Mouse (Mus musculus) intestine, embryonic 14.5 days (tissue): ENCODE measurements around the gene Nlrx1. TPM values are rescaled to one million over a fixed set of nuclear protein-coding genes. Genes with fewer than 3 reads are reported as not detected.

Source experiments
- ATAC-seq: fragments of 200-750 bp; cut with Nextera tagmentation; replicated peaks from 2 replicates; pipeline ENCODE4 v1.8.0; 2017; ENCODE audit warnings: low read depth, moderate number of reproducible peaks, moderate TSS enrichment, moderate library complexity; ENCODE audit not compliant: low FRiP score, low TSS enrichment
- DNase-seq: peaks from one replicate; pipeline ENCODE4 v3.0.0-alpha.2; 2018; ENCODE audit warnings: low spot score
- H3K27ac ChIP-seq: fragments of 300-500 bp; sonication (generic); 2 replicates; pipeline ENCODE4 v1.5.1; 2014; ENCODE audit warnings: low read depth, mild to moderate bottlenecking, control low read depth
- H3K27me3 ChIP-seq: fragments of 300-500 bp; sonication (generic); replicated peaks from 2 replicates; pipeline ENCODE4 v1.6.1; 2014; ENCODE audit warnings: low read length, control low read depth; ENCODE audit not compliant: control insufficient read depth, insufficient read depth
- H3K36me3 ChIP-seq: fragments of 300-500 bp; sonication (generic); 2 replicates; pipeline ENCODE4 v1.6.1; 2014; ENCODE audit warnings: low read length, control low read depth; ENCODE audit not compliant: control insufficient read depth, insufficient read depth
- H3K4me1 ChIP-seq: fragments of 300-500 bp; sonication (generic); replicated peaks from 2 replicates; pipeline ENCODE4 v1.6.1; 2014; ENCODE audit warnings: low read length, control low read depth, mixed read lengths; ENCODE audit not compliant: control insufficient read depth, insufficient read depth
- H3K4me2 ChIP-seq: fragments of 300-500 bp; sonication (generic); 2 replicates; pipeline ENCODE4 v1.6.1; 2014; ENCODE audit warnings: low read length
- H3K4me3 ChIP-seq: fragments of 300-500 bp; sonication (generic); 2 replicates; pipeline ENCODE4 v1.5.1; 2014; ENCODE audit warnings: low read depth, low read length, control low read depth, mixed read lengths
- H3K9ac ChIP-seq: fragments of 300-500 bp; sonication (generic); 2 replicates; pipeline ENCODE4 v1.6.1; 2014; ENCODE audit warnings: mild to moderate bottlenecking, low read length
- H3K9me3 ChIP-seq: fragments of 300-500 bp; sonication (generic); 2 replicates; pipeline ENCODE4 v1.6.1; 2016; ENCODE audit warnings: low read length, control low read depth; ENCODE audit not compliant: control insufficient read depth
- WGBS: fragments of 180-500 bp; shearing (Covaris S2); extraction: QIAGEN DNeasy Blood & Tissue Kit; methylation state at CpG from one replicate; pipeline ENCODE4 v1.1.7; 2014; 5-methylcytosine and 5-hydroxymethylcytosine counted together
- polyA plus RNA-seq: library from polyadenylated mRNA; unstranded; fragments of >200 nt; fragmentation: Nextera tagmentation; extraction: Ambion mirVana; gene quantifications from 2 replicates; pipeline ENCODE4 v1.2.1, GENCODE M21; 2014

Gene Nlrx1
- polyA plus RNA-seq, 1 experiment from 2014 or later, result 7.0 TPM

- ATAC-seq (no peak), DNase-seq (no peak)
- Histone ChIP-seq H3K36me3 (no peaks in the 10 kb centered on the region), H3K4me2 (no peak overlapping the region), H3K4me1 (0 out of 2 replicates have a peak, but pooled peaks cover 2% of the 10 kb centered on the region), H3K9ac (no peak overlapping the region), H3K9me3 (no peaks in the 10 kb centered on the region), H3K27ac (no peak overlapping the region), H3K27me3 (no peaks in the 10 kb centered on the region), H3K4me3 (no peak overlapping the region)
- WGBS, result 82% methylated on average over 14 of the region's 14 CpGs
Measured at GRCm38 (mm10) chr9:44261388-44261787, 7.0 kb downstream of the Nlrx1 start.

- H3K4me1 ChIP-seq, result peaks cover 7% of the 10 kb centered on the region; the same call in 1 of the 2 replicates
- 77% methylated on average over 10 of the region's 10 CpGs for WGBS
- H3K9ac ChIP-seq, result no peak overlapping the region
- H3K4me3 ChIP-seq, result no peak overlapping the region
- no peak overlapping the region for H3K27ac ChIP-seq
- no peaks in the 10 kb centered on the region for H3K9me3 ChIP-seq
- no peaks in the 10 kb centered on the region for H3K36me3 ChIP-seq
- ATAC-seq, result no peak
- no peaks in the 10 kb centered on the region for H3K27me3 ChIP-seq
- H3K4me2 ChIP-seq, result no peak overlapping the region
- DNase-seq, result no peak
Measured at GRCm38 (mm10) chr9:44259014-44259413, 9.4 kb downstream of the Nlrx1 start.

DNA sequence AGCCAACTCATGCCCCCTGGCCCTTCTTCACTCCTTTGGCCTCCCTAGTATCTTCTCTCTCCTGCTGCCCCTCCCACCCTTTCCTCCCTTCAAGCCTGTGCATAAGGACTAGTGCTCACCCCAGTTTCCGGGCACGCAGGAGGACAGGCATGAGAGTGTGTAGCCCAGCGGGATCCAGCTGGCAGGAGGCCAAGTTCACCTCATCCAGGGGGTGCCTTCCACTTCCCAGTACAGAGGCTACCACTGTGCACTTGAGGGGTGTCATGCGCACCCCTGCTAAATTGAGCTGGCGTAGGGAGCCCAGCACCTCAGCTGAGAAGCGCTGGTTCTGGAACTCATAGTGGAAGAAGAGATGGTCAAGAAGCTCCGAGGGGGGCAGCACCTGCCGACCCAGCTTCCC, 12.2 kb downstream of the Nlrx1 start:
- 80% methylated on average over 8 of the region's 8 CpGs for WGBS
- DNase-seq (no peak), ATAC-seq (no peak)
- Histone ChIP-seq H3K4me1 (peaks cover 8% of the 10 kb centered on the region; the same call in 1 of the 2 replicates), H3K9ac (no peak overlapping the region), H3K27me3 (no peaks in the 10 kb centered on the region), H3K4me3 (no peak overlapping the region), H3K36me3 (no peaks in the 10 kb centered on the region), H3K9me3 (no peaks in the 10 kb centered on the region), H3K27ac (no peak overlapping the region), H3K4me2 (no peak overlapping the region)

GRCm38 (mm10) chr9:44255136-44255521, 13.3 kb downstream of the Nlrx1 start:
- no peak for DNase-seq
- Histone ChIP-seq H3K4me2 (no peak overlapping the region), H3K27me3 (no peaks in the 10 kb centered on the region), H3K4me3 (no peak overlapping the region), H3K9me3 (no peaks in the 10 kb centered on the region), H3K27ac (no peak overlapping the region), H3K9ac (no peak overlapping the region), H3K4me1 (peaks cover 8% of the 10 kb centered on the region; the same call in 1 of the 2 replicates), H3K36me3 (no peaks in the 10 kb centered on the region)
- ATAC-seq, result no peak
- WGBS, result 60% methylated on average over 6 of the region's 6 CpGs

DNA sequence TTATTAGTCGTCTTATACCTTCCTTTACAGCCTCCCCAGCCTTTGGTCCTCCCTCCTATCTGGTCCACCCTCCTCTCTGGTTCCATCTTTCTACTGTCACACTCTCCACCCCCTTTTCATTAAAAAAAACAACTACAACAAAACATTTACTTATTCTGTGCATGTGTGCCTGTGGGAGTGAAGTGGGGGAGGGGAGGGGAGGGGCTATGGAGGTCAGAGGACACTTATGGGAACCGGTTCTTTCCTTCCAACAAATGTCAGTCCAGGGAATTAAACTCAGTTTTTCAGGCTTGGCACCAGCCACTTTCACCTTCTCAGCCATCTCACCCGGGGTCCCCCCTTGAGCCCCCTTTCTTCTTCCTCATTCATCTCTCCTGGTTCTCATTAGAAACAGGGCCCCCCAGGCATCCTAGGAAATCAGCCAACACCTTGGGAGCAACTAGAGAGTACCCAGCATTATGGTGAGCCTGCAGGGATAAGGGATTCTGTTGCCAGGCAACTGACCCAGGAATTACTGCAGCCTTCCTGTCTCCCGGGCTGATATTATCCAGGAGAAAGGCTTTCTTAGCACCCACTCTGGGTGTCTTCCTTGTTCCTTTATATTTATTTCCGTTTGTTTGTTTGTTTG, 13.8 kb downstream of the Nlrx1 start:
- 11% methylated on average over 5 of the region's 5 CpGs for WGBS
- Histone ChIP-seq H3K4me1 (peaks cover 8% of the 10 kb centered on the region; the same call in 1 of the 2 replicates), H3K4me2 (no peak overlapping the region), H3K4me3 (no peak overlapping the region), H3K27me3 (no peaks in the 10 kb centered on the region), H3K36me3 (no peaks in the 10 kb centered on the region), H3K9ac (no peak overlapping the region), H3K27ac (no peak overlapping the region), H3K9me3 (no peaks in the 10 kb centered on the region)
- ATAC-seq (no peak), DNase-seq (no peak)

GRCm38 (mm10) chr9:44253441-44253840, 15.0 kb downstream of the Nlrx1 start:
- ATAC-seq (no peak), DNase-seq (no peak)
- no peaks in the 10 kb centered on the region for H3K36me3 ChIP-seq
- H3K4me1 ChIP-seq, result peaks cover 8% of the 10 kb centered on the region; the same call in 1 of the 2 replicates
- no peak overlapping the region for H3K4me2 ChIP-seq
- H3K9me3 ChIP-seq, result no peaks in the 10 kb centered on the region
- H3K4me3 ChIP-seq, result no peak overlapping the region
- H3K27ac ChIP-seq, result no peak overlapping the region
- 75% methylated on average over 6 of the region's 6 CpGs for WGBS
- no peak overlapping the region for H3K9ac ChIP-seq
- no peaks in the 10 kb centered on the region for H3K27me3 ChIP-seq

DNA sequence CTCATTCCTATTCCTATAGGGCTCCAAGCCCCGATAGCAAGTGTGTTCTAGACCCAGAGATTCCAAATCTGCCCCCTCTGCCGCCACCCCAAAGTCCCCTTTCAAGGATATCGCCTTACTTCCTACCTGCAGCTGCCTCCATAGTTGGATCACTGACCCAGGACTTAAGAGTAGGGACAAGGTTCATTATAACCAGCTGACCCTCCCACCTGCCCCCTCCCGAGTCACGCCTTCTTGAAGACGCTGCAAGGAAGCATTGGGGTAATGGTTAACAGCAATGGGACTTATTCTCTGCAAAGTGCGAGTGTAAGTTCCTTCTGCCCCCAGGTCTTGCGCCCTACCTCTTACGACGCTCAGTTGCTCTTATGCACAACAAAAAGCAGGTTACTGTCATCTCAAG, 17.1 kb downstream of the Nlrx1 start, which contains the start of gene Pdzd3:
TSS of gene Pdzd3 (minus strand) at position 158 of the 400 bp plus-strand sequence.
- no peaks in the 10 kb centered on the region for H3K9me3 ChIP-seq
- H3K9ac ChIP-seq, result no peak within 1 kb of the TSS
- H3K4me3 ChIP-seq, result no peak within 1 kb of the TSS
- 71% methylated on average over 10 of the region's 10 CpGs for WGBS
- H3K4me1 ChIP-seq, result peaks cover 8% of the 10 kb centered on the region; the same call in 1 of the 2 replicates
- H3K27me3 ChIP-seq, result no peaks in the 10 kb centered on the region
- no peak within 1 kb of the TSS for H3K27ac ChIP-seq
- DNase-seq (no peak), ATAC-seq (no peak)
- no peaks in the 10 kb centered on the region for H3K36me3 ChIP-seq
- no peak within 1 kb of the TSS for H3K4me2 ChIP-seq

DNA sequence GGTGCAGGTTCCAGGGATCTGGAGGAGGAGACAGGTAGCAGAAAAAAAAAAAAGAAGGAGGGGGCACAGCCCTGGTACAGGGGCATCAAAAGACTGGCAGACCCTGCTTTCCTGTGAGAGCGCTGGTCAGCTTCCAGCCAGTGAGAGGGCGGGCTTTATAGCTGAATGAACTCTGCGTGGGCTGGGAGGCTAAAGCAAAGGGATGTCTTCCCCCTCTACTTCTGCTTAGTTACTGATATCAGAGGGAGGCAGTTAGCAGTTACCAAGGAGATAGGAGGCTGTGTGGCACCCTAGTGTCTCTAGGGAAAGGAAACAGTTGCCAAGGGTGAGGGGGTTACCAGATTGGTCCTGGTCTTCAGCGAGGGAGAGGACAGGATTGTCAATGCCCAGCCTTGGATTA, 18.0 kb downstream of the Nlrx1 start:
- Histone ChIP-seq H3K27ac (no peak overlapping the region), H3K4me1 (peaks cover 8% of the 10 kb centered on the region; the same call in 1 of the 2 replicates), H3K4me2 (no peak overlapping the region), H3K36me3 (no peaks in the 10 kb centered on the region), H3K9me3 (no peaks in the 10 kb centered on the region), H3K9ac (no peak overlapping the region), H3K4me3 (no peak overlapping the region), H3K27me3 (no peaks in the 10 kb centered on the region)
- 51% methylated on average over 4 of the region's 4 CpGs for WGBS
- no peak for ATAC-seq
- no peak for DNase-seq
